Comparison of ENCODE assay signal across 1 mouse cellular context in the genomic region with DNA sequence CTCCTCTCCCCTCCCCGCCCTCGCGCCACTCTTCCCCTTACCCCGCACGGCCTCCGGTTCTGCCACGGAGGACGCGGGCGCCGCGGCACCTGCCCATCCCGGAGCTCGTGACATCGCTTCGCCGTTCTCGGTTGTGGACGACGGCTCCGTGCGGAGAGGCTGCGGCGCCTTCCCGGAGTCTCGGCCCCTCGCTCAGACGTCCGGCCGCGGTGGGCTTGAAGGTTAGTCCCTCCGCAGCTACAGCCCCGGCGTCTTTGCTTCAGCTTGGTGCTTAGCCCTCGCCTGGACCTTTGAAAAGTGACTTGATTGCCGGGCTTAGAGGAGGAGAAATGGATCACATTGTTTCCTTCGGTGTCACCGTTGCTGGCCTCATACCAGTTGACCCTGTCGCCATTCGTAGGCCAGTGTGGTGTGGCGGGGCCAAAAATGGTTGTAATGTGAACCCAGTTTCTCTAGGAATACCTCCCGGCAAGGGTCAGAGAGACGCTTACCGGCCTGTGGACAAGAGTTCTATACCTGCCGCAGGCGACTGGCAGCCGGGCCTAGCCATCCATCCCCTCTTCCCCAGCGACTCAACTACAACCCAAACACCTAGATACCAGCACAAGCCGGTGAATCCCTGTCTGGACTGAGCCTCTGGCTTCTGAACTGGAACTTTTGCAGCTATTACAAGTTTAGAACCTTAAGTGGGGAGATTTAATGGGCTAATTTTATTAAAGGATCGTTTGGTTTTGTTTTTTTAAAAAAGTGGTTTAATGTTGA.
TF ChIP-seq lines count a peak whose summit lies in the region.

No protein-coding gene starts in this region.

TF ChIP-seq in ES-E14, 5 proteins besides CTCF, POLR2A, EP300 and RAD21 (continued from another document):
- TF ChIP-seq ZNF384 (IDR thresholded peaks at IDR 0.05; ENCODE audit: low read depth, low read length) (no peak), ZC3H11A (IDR thresholded peaks at IDR 0.05; ENCODE audit: borderline replicate concordance, low read depth, low read length) (no peak), MAFK (IDR thresholded peaks at IDR 0.05; ENCODE audit: insufficient read depth, low read depth, low read length) (no peak)
TF ChIP-seq in ES-E14: peak in this region for 0.
